Mouse (Mus musculus) forebrain, embryonic 10.5 days (tissue): Measurements from ENCODE around the gene Tfrc. TPM values are rescaled to one million over a fixed set of nuclear protein-coding genes. Genes with fewer than 3 reads are reported as not detected.

ENCODE experiments used
- DNase-seq: peaks from one replicate; pipeline ENCODE4 v3.0.0-alpha.2; 2017; ENCODE audit warnings: low spot score; ENCODE audit errors: extremely low spot score
- H3K27ac ChIP-seq: fragments of 300-500 bp; sonication (generic); 2 replicates; pipeline ENCODE4 v1.5.1; 2016; ENCODE audit warnings: mild to moderate bottlenecking
- H3K27me3 ChIP-seq: fragments of 300-500 bp; sonication (generic); 2 replicates; pipeline ENCODE4 v1.6.1; 2016; ENCODE audit warnings: mild to moderate bottlenecking; ENCODE audit not compliant: poor library complexity, severe bottlenecking
- H3K36me3 ChIP-seq: fragments of 300-500 bp; sonication (generic); replicated peaks from 2 replicates; pipeline ENCODE4 v1.6.1; 2016; ENCODE audit warnings: mild to moderate bottlenecking, moderate library complexity
- H3K4me1 ChIP-seq: fragments of 300-500 bp; sonication (generic); 2 replicates; pipeline ENCODE4 v1.6.1; 2016
- H3K4me3 ChIP-seq: fragments of 300-500 bp; sonication (generic); 2 replicates; pipeline ENCODE4 v1.5.1; 2016; ENCODE audit warnings: mild to moderate bottlenecking, moderate library complexity
- H3K9me3 ChIP-seq: fragments of 300-500 bp; sonication (generic); 2 replicates; pipeline ENCODE4 v1.6.1; 2016; ENCODE audit warnings: mild to moderate bottlenecking, moderate library complexity
- WGBS: fragments of 180-500 bp; shearing (Covaris S2); methylation state at CpG from one replicate; pipeline ENCODE4 v1.1.7; 2016; 5-methylcytosine and 5-hydroxymethylcytosine counted together
- polyA plus RNA-seq: library from polyadenylated mRNA; unstranded; fragments of >200 nt; fragmentation: Nextera tagmentation; extraction: Ambion mirVana; gene quantifications from 2 replicates; pipeline ENCODE4 v1.2.1, GENCODE M21; 2016

Tfrc gene
- polyA plus RNA-seq, 1 experiment from 2014 or later: 72.0 TPM

- no peaks in the 10 kb centered on the region for H3K9me3 ChIP-seq
- 1% methylated on average over 19 of the region's 21 CpGs for WGBS
- H3K4me3 ChIP-seq: peak overlapping the region; percentile 49
- no peaks in the 10 kb centered on the region for H3K27me3 ChIP-seq
- H3K36me3 ChIP-seq: peaks cover 25% of the 10 kb centered on the region
- peaks cover 67% of the 10 kb centered on the region for H3K4me1 ChIP-seq
- DNase-seq: no peak
- peak overlapping the region; percentile 78 for H3K27ac ChIP-seq
Observed at GRCm38 (mm10) chr16:32658743-32659171, 50.0 kb downstream of the Tfrc start.

GRCm38 (mm10) chr16:32659385-32659784, 50.7 kb downstream of the Tfrc start:
- H3K27me3 ChIP-seq: no peaks in the 10 kb centered on the region
- peak; percentile 60 for DNase-seq
- 8% methylated on average over 8 of the region's 8 CpGs for WGBS
- peaks cover 22% of the 10 kb centered on the region for H3K36me3 ChIP-seq
- H3K9me3 ChIP-seq: no peaks in the 10 kb centered on the region
- peak overlapping the region; percentile 49 for H3K4me3 ChIP-seq
- H3K27ac ChIP-seq: peak overlapping the region; percentile 78; the same call in 1 of the 2 replicates
- peaks cover 64% of the 10 kb centered on the region for H3K4me1 ChIP-seq

GRCm38 (mm10) chr16:32660095-32660494, 51.4 kb downstream of the Tfrc start:
- peaks cover 64% of the 10 kb centered on the region for H3K4me1 ChIP-seq
- H3K9me3 ChIP-seq: no peaks in the 10 kb centered on the region
- WGBS: 68% methylated on average over 1 of the region's 1 CpGs
- no peak for DNase-seq
- H3K36me3 ChIP-seq: peaks cover 17% of the 10 kb centered on the region
- H3K4me3 ChIP-seq: no peak overlapping the region
- H3K27ac ChIP-seq: peak overlapping the region; percentile 82; the same call in 1 of the 2 replicates
- H3K27me3 ChIP-seq: no peaks in the 10 kb centered on the region

GRCm38 (mm10) chr16:32660557-32661321, 52.0 kb downstream of the Tfrc start:
- DNase-seq: no peak
- Histone ChIP-seq H3K9me3 (no peaks in the 10 kb centered on the region), H3K27ac (peak overlapping the region; percentile 82), H3K4me3 (no peak overlapping the region), H3K4me1 (peaks cover 71% of the 10 kb centered on the region), H3K27me3 (no peaks in the 10 kb centered on the region), H3K36me3 (peaks cover 15% of the 10 kb centered on the region)
- 50% methylated on average over 10 of the region's 10 CpGs for WGBS

- peaks cover 79% of the 10 kb centered on the region for H3K4me1 ChIP-seq
- H3K9me3 ChIP-seq: no peaks in the 10 kb centered on the region
- H3K4me3 ChIP-seq: no peak overlapping the region; the same call in 1 of the 2 replicates
- H3K27me3 ChIP-seq: no peaks in the 10 kb centered on the region
- DNase-seq: no peak
- WGBS: 68% methylated on average over 10 of the region's 10 CpGs
- peak overlapping the region; percentile 82 for H3K27ac ChIP-seq
- H3K36me3 ChIP-seq: peaks cover 15% of the 10 kb centered on the region
Observed at GRCm38 (mm10) chr16:32661493-32661921, 52.8 kb downstream of the Tfrc start.

- DNase-seq: no peak
- Histone ChIP-seq H3K27me3 (no peaks in the 10 kb centered on the region), H3K9me3 (no peaks in the 10 kb centered on the region), H3K4me3 (no peak overlapping the region), H3K27ac (peak overlapping the region; percentile 82), H3K4me1 (peaks cover 83% of the 10 kb centered on the region), H3K36me3 (peaks cover 14% of the 10 kb centered on the region)
- WGBS: 91% methylated on average over 7 of the region's 7 CpGs
Observed at GRCm38 (mm10) chr16:32662372-32662771, 53.7 kb downstream of the Tfrc start.

- 86% methylated on average over 9 of the region's 9 CpGs for WGBS
Observed at GRCm38 (mm10) chr16:32663231-32663858, 54.6 kb downstream of the Tfrc start.

GRCm38 (mm10) chr16:32664211-32664610, 55.5 kb downstream of the Tfrc start:
- WGBS: 79% methylated on average over 2 of the region's 2 CpGs
- peaks cover 78% of the 10 kb centered on the region for H3K4me1 ChIP-seq
- no peak overlapping the region for H3K4me3 ChIP-seq
- H3K36me3 ChIP-seq: peaks cover 23% of the 10 kb centered on the region
- H3K27me3 ChIP-seq: no peaks in the 10 kb centered on the region
- H3K27ac ChIP-seq: peak overlapping the region; percentile 56; the same call in 1 of the 2 replicates
- DNase-seq: no peak
- H3K9me3 ChIP-seq: no peaks in the 10 kb centered on the region

More at GRCm38 (mm10) chr16:32663231-32663858, 54.6 kb downstream of the Tfrc start:
- Histone ChIP-seq H3K4me1 (peaks cover 87% of the 10 kb centered on the region), H3K27ac (peak overlapping the region; percentile 51), H3K36me3 (peaks cover 19% of the 10 kb centered on the region), H3K9me3 (no peaks in the 10 kb centered on the region), H3K27me3 (no peaks in the 10 kb centered on the region), H3K4me3 (no peak overlapping the region)
- DNase-seq: no peak

GRCm38 (mm10) chr16:32665851-32666665, 57.3 kb downstream of the Tfrc start:
- Histone ChIP-seq H3K4me1 (peaks cover 60% of the 10 kb centered on the region), H3K27me3 (no peaks in the 10 kb centered on the region), H3K36me3 (peaks cover 41% of the 10 kb centered on the region), H3K27ac (peak overlapping the region; percentile 75), H3K9me3 (no peaks in the 10 kb centered on the region), H3K4me3 (peak overlapping the region; percentile 1; the same call in 1 of the 2 replicates)
- DNase-seq: no peak
- WGBS: 47% methylated on average over 11 of the region's 11 CpGs

- Histone ChIP-seq H3K27ac (peak overlapping the region; percentile 75), H3K4me3 (no peak overlapping the region), H3K27me3 (no peaks in the 10 kb centered on the region), H3K36me3 (peaks cover 50% of the 10 kb centered on the region), H3K4me1 (peaks cover 51% of the 10 kb centered on the region), H3K9me3 (no peaks in the 10 kb centered on the region)
- no peak for DNase-seq
- WGBS: 73% methylated on average over 9 of the region's 9 CpGs
Observed at GRCm38 (mm10) chr16:32666671-32667551, 58.2 kb downstream of the Tfrc start.

- WGBS: 90% methylated on average over 3 of the region's 3 CpGs
Observed at GRCm38 (mm10) chr16:32667552-32667872, 58.8 kb downstream of the Tfrc start.

GRCm38 (mm10) chr16:32668030-32668429, 59.3 kb downstream of the Tfrc start:
- 65% methylated on average over 10 of the region's 10 CpGs for WGBS
- peaks cover 45% of the 10 kb centered on the region for H3K4me1 ChIP-seq
- no peaks in the 10 kb centered on the region for H3K27me3 ChIP-seq

More at GRCm38 (mm10) chr16:32667552-32667872, 58.8 kb downstream of the Tfrc start:
- Histone ChIP-seq H3K4me3 (no peak overlapping the region), H3K9me3 (no peaks in the 10 kb centered on the region), H3K27ac (peak overlapping the region; percentile 75), H3K27me3 (no peaks in the 10 kb centered on the region), H3K36me3 (peaks cover 56% of the 10 kb centered on the region), H3K4me1 (peaks cover 46% of the 10 kb centered on the region)
- DNase-seq: no peak

More at GRCm38 (mm10) chr16:32668030-32668429, 59.3 kb downstream of the Tfrc start:
- Histone ChIP-seq H3K9me3 (no peaks in the 10 kb centered on the region), H3K27ac (peak overlapping the region; percentile 75), H3K4me3 (no peak overlapping the region), H3K36me3 (peaks cover 61% of the 10 kb centered on the region)
- no peak for DNase-seq
